Mouse (Mus musculus) forebrain, embryonic 16.5 days (tissue): Measurements from ENCODE around the gene Zbtb42. TPM values are rescaled to one million over a fixed set of nuclear protein-coding genes. Genes with fewer than 3 reads are reported as not detected.

Experiments used
- ATAC-seq: fragments of 200-750 bp; cut with Nextera tagmentation; 2 replicates; pipeline ENCODE4 v1.8.0; 2017; ENCODE audit warnings: mild to moderate bottlenecking, moderate library complexity
- H3K27ac ChIP-seq: fragments of 300-500 bp; sonication (generic); 2 replicates; pipeline ENCODE4 v1.5.1; 2014; ENCODE audit warnings: low read length, control low read depth
- H3K27me3 ChIP-seq: fragments of 300-500 bp; sonication (generic); replicated peaks from 2 replicates; pipeline ENCODE4 v1.6.1; 2014; ENCODE audit warnings: low read length; ENCODE audit not compliant: control insufficient read depth, insufficient read depth
- H3K36me3 ChIP-seq: fragments of 300-500 bp; sonication (generic); 2 replicates; pipeline ENCODE4 v1.6.1; 2014; ENCODE audit not compliant: control insufficient read depth, insufficient read depth
- H3K4me1 ChIP-seq: fragments of 300-500 bp; sonication (generic); replicated peaks from 2 replicates; pipeline ENCODE4 v1.6.1; 2014; ENCODE audit warnings: low read length; ENCODE audit not compliant: control insufficient read depth, insufficient read depth
- H3K4me2 ChIP-seq: fragments of 300-500 bp; sonication (generic); 2 replicates; pipeline ENCODE4 v1.6.1; 2014; ENCODE audit warnings: mild to moderate bottlenecking, low read length, control low read depth
- H3K4me3 ChIP-seq: fragments of 300-500 bp; sonication (generic); replicated peaks from 2 replicates; pipeline ENCODE4 v1.5.1; 2014; ENCODE audit warnings: mild to moderate bottlenecking, low read length, control low read depth
- H3K9ac ChIP-seq: fragments of 300-500 bp; sonication (generic); replicated peaks from 2 replicates; pipeline ENCODE4 v1.6.1; 2014; ENCODE audit warnings: low read depth, low read length, control low read depth
- H3K9me3 ChIP-seq: fragments of 300-500 bp; sonication (generic); 2 replicates; pipeline ENCODE4 v1.6.1; 2016; ENCODE audit warnings: low read length; ENCODE audit not compliant: control insufficient read depth
- WGBS: fragments of 180-500 bp; shearing (Covaris S2); extraction: QIAGEN DNeasy Blood & Tissue Kit; methylation state at CpG from one replicate; pipeline ENCODE4 v1.1.7; 2014; 5-methylcytosine and 5-hydroxymethylcytosine counted together
- polyA plus RNA-seq: library from polyadenylated mRNA; unstranded; fragments of >200 nt; fragmentation: Nextera tagmentation; extraction: Ambion mirVana; gene quantifications from 2 replicates; pipeline ENCODE4 v1.2.1, GENCODE M21; 2015

Gene Zbtb42
- polyA plus RNA-seq, 1 experiment from 2014 or later: 0.92 TPM

DNA sequence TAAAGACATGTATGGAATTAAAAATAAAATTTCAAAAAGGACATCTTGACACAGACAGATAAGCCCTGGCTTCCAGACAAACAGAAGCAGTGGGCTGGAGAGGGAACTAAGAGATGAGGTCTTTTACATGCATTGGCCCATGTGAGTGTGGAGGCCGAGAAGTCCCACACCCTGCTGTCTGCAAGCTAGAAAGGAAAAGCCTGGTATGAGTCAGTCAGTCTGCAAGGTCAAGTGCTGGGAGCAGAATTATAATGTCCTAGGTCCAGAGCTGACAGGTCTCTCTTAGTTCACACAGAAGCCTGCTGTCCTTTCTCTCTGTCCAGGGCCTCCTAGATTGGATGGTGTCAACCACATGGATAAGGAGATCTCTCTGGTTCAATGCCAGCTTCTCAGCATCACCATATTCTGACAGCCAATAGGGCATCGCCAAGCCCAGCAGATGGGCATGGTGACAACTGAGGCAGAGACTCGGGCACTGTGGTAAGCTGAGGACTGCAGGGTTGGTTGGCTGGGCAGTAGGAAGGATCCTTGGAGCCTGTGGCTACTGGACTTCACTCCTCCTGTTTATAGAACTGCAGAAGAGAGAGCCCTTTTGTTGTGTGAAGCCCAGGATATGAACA is 18.3 kb downstream of the Zbtb42 start:
- no peak overlapping the region for H3K27ac ChIP-seq
- no peak overlapping the region for H3K9ac ChIP-seq
- no peaks in the 10 kb centered on the region for H3K27me3 ChIP-seq
- 84% methylated on average over 3 of the region's 3 CpGs for WGBS
- ATAC-seq: no peak
- H3K9me3 ChIP-seq: no peaks in the 10 kb centered on the region
- H3K4me3 ChIP-seq: no peak overlapping the region
- H3K4me1 ChIP-seq: peaks cover 20% of the 10 kb centered on the region
- H3K4me2 ChIP-seq: no peak overlapping the region
- no peaks in the 10 kb centered on the region for H3K36me3 ChIP-seq

DNA sequence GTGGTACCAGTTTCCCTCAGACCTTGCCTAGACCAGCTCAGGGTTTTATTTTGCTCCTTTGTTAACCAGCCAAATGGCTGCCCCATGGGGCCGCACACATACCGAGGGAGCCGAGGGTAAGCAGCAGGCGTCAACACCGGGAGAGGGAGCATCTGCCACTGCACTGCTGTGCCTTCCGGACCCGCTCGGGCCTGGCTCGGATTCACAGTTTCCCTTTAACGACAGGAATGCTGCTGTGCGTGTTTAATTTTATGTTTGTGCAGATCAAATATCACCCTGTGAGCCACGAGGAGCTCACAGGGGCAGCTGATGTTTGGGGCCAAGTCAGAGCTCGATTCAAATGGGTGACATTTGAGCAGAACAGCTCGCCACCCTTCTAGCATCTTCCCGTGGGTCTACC is 21.9 kb downstream of the Zbtb42 start:
- H3K9me3 ChIP-seq: no peaks in the 10 kb centered on the region
- 9% methylated on average over 15 of the region's 15 CpGs for WGBS
- no peak overlapping the region for H3K27ac ChIP-seq
- no peaks in the 10 kb centered on the region for H3K36me3 ChIP-seq
- no peak for ATAC-seq
- peak overlapping the region; percentile 4 for H3K4me2 ChIP-seq
- H3K9ac ChIP-seq: peak overlapping the region; percentile 35
- no peaks in the 10 kb centered on the region for H3K27me3 ChIP-seq
- H3K4me3 ChIP-seq: no peak overlapping the region
- peaks cover 6% of the 10 kb centered on the region for H3K4me1 ChIP-seq

DNA sequence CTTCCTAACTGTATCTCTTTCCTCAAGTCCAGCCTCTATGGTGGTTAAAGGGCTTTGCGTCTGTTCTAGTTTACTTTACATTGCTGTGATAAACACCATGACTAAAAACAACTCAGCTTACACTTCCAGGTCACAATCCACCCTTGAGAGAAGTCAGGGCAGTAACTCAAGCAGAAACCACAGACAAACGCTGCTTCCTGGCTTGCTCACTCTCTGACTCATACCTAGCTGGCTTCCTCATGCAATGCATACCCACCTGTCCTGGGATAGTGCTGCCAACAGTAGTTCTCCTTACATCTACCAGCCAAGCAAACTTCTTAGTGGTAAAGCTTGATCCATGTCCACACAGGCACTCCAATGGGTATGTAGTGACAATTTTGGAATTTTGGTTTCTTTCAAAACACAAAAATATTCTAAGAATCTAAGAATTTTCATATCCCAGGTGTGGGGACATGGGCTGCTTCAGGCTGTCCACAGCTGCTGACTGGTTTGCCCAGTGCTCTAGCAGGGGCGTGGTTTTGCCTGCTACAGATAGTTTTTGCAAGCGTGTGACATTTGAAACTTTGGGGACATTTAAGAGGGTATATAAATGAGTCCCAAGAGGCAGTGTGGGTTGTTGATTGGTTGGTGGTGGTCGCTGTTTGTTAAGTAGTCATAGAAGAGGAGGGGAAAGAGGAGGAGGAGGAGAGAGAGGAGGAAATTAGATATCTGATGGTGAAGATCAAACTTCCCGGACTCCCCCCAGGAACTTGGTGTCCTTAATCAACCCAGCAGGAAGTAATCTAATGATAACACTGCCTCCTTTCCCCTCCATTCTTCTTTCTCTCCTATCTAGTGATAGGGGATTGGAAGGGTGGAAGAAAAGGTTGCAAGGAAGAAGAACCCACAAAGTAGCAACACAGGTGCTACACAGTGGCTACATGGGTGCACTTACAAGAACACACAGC is 24.0 kb downstream of the Zbtb42 start:
- no peak overlapping the region for H3K9ac ChIP-seq
- 79% methylated on average over 6 of the region's 6 CpGs for WGBS
- no peak overlapping the region for H3K4me2 ChIP-seq
- no peaks in the 10 kb centered on the region for H3K36me3 ChIP-seq
- no peaks in the 10 kb centered on the region for H3K27me3 ChIP-seq
- ATAC-seq: no peak
- H3K4me3 ChIP-seq: no peak overlapping the region
- H3K4me1 ChIP-seq: peaks cover 9% of the 10 kb centered on the region
- H3K27ac ChIP-seq: no peak overlapping the region
- H3K9me3 ChIP-seq: no peaks in the 10 kb centered on the region

DNA sequence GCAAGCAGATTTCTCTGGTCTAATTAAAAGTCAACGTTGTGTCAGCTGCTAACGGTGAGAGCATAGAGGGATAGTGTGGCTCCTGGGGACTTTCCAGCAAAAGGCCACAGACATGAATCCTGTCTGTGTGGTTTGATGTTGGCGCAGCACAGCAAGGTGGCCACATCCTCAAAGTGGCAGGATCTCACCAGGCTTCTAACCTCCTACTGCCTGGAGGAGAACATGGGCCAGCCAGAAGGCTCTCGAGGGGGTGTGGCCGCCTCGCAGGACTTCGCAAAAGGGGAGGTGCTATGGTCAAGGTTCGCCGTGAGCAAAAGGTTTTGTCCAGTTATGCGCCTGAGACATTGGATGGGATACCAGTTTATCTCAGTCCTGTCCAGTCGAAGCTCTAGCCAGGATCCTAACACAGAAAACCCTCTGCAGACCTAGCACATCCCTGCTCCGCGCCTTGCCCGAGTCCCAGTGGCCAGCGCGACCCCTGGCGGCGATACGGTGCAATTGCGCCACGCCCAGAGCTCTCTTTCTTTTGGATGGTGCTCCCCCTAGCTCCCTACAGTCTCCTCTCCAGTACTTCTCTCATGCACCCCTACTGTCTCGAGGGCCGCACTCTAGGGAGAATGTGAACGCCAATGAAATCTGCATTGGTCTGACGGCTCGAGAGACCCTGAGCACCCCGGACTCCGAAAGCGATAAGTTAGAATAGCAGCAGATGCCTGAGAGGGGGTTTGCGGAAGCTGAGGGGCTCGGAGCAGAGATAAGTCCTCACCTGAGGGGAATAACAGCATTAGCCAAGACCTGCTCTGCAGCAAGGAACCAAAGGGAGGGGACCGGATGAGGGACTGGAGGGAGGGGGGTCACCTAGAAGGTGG is 28.3 kb downstream of the Zbtb42 start:
- ATAC-seq: peak; percentile 90
- Histone ChIP-seq H3K4me2 (peak overlapping the region; percentile 41), H3K4me3 (0 out of 2 replicates have a peak overlapping the region, but pooled peaks have one; percentile 12), H3K36me3 (no peaks in the 10 kb centered on the region), H3K4me1 (peaks cover 3% of the 10 kb centered on the region), H3K27me3 (no peaks in the 10 kb centered on the region), H3K9me3 (no peaks in the 10 kb centered on the region), H3K9ac (peak overlapping the region; percentile 6), H3K27ac (no peak overlapping the region)
- WGBS: 12% methylated on average over 32 of the region's 32 CpGs

DNA sequence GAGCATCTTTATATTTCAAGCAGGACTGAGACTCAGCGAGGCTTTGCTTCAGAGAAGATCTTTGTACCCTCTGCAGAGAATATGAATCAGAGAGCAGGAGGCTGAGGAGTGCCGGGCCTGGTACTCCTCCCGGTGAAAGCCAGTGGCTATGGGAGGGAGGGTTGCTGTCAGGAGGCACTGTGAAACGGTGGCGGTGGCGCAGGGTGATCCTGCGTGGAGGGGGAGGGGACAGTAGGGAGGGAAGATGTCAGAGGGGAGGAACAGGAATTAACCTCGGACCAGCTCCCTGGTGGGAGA is 28.9 kb downstream of the Zbtb42 start:
- Histone ChIP-seq H3K4me1 (peaks cover 3% of the 10 kb centered on the region), H3K9me3 (no peaks in the 10 kb centered on the region), H3K36me3 (no peaks in the 10 kb centered on the region), H3K4me2 (no peak overlapping the region), H3K27me3 (no peaks in the 10 kb centered on the region), H3K9ac (peak overlapping the region; percentile 6), H3K27ac (no peak overlapping the region), H3K4me3 (no peak overlapping the region)
- WGBS: 26% methylated on average over 8 of the region's 8 CpGs
- ATAC-seq: peak; percentile 17; the same call in 1 of the 2 replicates

DNA sequence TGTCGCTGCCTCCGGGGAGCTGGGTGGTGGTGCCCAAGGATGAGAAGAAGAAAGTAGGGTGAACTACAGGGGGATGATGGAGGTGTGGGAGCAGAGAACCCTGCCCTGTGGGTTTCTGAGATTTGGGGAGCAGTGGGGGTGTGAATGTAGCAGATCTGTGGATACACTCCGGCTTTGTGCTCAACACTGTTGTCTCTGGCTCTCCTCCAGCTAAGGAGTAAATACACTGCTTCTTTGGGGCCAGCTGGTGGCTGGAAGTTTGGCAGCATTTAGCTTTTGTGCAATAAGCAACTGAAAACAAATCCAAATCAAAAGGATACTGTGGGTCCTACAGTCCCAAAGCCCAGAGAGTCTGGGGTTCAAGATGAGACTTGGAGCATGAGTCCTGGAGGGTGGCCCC is 35.4 kb downstream of the Zbtb42 start:
- Histone ChIP-seq H3K4me3 (no peak overlapping the region), H3K4me2 (no peak overlapping the region), H3K4me1 (peaks cover 8% of the 10 kb centered on the region), H3K9me3 (no peaks in the 10 kb centered on the region), H3K27ac (peak overlapping the region; percentile 6), H3K27me3 (no peaks in the 10 kb centered on the region), H3K9ac (0 out of 2 replicates have a peak overlapping the region, but pooled peaks have one; percentile 4), H3K36me3 (no peaks in the 10 kb centered on the region)
- 54% methylated on average over 3 of the region's 3 CpGs for WGBS
- peak; percentile 41; the same call in 1 of the 2 replicates for ATAC-seq

DNA sequence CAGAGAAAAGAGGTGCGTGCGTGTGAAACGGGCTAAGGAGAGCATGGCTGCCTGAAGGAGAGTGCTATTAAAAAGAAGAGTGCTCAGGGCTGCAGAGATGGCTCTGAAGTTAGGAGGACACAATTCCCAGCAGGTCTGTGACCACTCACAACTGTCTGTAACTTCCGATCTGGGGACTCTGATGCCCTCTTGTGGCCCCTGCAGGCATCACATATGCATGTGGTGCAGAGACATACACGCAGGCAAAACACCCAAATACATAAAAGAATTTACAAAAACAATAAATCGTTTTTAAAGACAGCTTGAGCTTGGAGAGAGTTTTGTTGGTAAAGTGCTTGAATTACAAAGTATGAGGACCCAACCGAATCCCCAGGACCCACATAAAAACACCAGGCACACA is 38.5 kb downstream of the Zbtb42 start:
- no peaks in the 10 kb centered on the region for H3K27me3 ChIP-seq
- H3K4me2 ChIP-seq: no peak overlapping the region
- H3K4me3 ChIP-seq: no peak overlapping the region
- H3K36me3 ChIP-seq: no peaks in the 10 kb centered on the region
- ATAC-seq: no peak
- no peak overlapping the region for H3K9ac ChIP-seq
- H3K9me3 ChIP-seq: no peaks in the 10 kb centered on the region
- H3K27ac ChIP-seq: no peak overlapping the region
- WGBS: 30% methylated on average over 7 of the region's 7 CpGs
- H3K4me1 ChIP-seq: peaks cover 8% of the 10 kb centered on the region

DNA sequence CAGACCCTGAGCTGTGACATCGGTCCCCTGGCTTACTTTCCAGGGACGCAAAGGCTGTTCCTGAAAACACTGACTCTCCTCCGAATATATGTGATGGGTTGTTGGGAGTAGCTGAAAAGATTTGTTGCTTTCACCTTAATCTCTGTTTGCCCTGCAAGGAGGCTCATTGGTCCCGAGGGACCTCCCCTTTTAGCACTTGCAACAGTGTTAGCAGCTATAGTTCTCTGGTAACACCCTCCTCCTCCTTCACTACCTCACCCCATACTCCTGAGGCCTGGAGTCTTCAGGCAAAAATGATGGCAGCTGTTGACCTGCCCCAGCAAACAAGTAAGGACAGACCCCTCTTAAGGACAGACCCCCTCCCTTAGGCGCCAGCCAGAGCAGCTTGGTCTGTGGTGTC is 40.4 kb downstream of the Zbtb42 start:
- 75% methylated on average over 5 of the region's 5 CpGs for whole genome bisulfite sequencing

DNA sequence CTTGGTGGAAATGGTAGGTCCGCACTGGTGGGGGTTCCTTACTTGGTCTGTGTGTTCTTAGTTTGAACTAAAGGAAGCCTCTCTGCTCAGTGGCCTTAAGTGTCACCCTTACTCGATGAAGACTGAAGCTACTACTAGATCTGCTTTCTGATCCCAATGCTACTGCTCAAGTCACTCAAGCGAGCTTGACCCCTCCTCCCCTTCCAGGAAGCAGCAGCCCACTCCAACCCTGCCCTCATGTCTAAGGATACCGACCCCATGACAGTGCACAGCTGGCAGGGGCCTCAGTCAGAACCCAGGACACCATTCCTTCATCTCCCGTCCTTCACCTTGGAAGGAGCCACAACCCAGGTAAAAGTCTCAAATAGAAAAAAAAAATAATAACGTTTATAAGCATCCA is 41.6 kb downstream of the Zbtb42 start, which contains the start of gene Cep170b:
TSS of gene Cep170b (plus strand) at position 240 of the 400 bp plus-strand sequence.
- H3K9ac ChIP-seq: peak within 1 kb of the TSS; percentile 84; the same call in 1 of the 2 replicates
- WGBS: 77% methylated on average over 6 of the region's 6 CpGs
- no peak within 1 kb of the TSS for H3K27ac ChIP-seq

More for the DNA sequence above, 40.4 kb downstream of the Zbtb42 start:
- Histone ChIP-seq H3K4me1 (peaks cover 17% of the 10 kb centered on the region), H3K9ac (no peak overlapping the region), H3K4me3 (no peak overlapping the region), H3K27ac (no peak overlapping the region), H3K36me3 (no peaks in the 10 kb centered on the region), H3K27me3 (no peaks in the 10 kb centered on the region), H3K4me2 (no peak overlapping the region), H3K9me3 (no peaks in the 10 kb centered on the region)
- ATAC-seq: no peak

More for the DNA sequence above, 41.6 kb downstream of the Zbtb42 start, which contains the start of gene Cep170b:
- ATAC-seq: no peak
- Histone ChIP-seq H3K4me2 (peak within 1 kb of the TSS; percentile 69), H3K4me1 (peaks cover 20% of the 10 kb centered on the region), H3K4me3 (peak within 1 kb of the TSS; percentile 78), H3K9me3 (no peaks in the 10 kb centered on the region), H3K27me3 (no peaks in the 10 kb centered on the region), H3K36me3 (no peaks in the 10 kb centered on the region)
